Mouse (Mus musculus) cerebellum, adult 2 months (tissue): ENCODE measurements at regions not wholly inside any gene's neighbourhood (a gene's known extent, or its start where the extent isn't known, plus 50 kb on each side); places are given as distances from the start of the nearest gene placed in this dataset.

Experiments used
- CTCF ChIP-seq: fragments of 200-500 bp; IDR thresholded peaks from 2 replicates; pipeline ENCODE4 v1.5.1; 2011; ENCODE audit warnings: low read depth, mild to moderate bottlenecking, control low read depth, low read length, moderate library complexity, borderline replicate concordance; ENCODE audit not compliant: insufficient read depth
- POLR2A ChIP-seq: fragments of 200-500 bp; IDR thresholded peaks from 2 replicates; pipeline ENCODE4 v1.6.1; 2011; ENCODE audit warnings: low read length, control low read depth, borderline replicate concordance; ENCODE audit not compliant: insufficient read depth

DNA sequence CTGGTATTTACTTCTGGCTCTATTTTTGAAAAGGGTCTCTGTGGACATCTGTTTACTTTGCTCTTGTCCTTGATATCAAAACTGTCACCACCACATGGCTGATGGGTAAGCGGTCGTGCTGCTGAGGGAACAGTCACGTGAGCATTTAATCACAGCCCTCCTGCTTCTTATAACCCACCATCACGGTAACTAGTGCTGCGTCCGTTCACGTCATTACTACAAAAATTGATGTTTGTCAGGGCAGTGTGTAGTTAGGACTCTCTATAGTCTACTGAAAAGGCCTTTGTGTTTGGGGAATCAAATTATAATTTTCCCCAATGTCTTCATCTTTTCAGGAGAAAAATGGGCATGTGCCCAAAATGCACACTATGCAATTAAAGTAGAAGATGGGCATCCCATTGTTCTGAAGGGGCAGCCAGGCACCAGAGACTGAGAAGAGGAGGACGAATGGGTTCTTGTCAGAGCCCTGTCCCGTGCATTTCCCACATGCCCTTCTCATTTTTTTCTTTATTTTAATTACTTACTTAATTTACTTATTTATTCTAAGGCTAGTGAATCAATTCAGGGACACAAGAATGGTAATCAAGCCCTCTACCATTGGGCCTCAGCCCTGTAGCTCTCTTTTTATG lies 54.6 kb upstream of the Nudt4 start:
- TF ChIP-seq CTCF = no peak
- no peak for TF ChIP-seq POLR2A
